Comparison of ENCODE assay signal across 8 mouse cellular contexts in the genomic region with DNA sequence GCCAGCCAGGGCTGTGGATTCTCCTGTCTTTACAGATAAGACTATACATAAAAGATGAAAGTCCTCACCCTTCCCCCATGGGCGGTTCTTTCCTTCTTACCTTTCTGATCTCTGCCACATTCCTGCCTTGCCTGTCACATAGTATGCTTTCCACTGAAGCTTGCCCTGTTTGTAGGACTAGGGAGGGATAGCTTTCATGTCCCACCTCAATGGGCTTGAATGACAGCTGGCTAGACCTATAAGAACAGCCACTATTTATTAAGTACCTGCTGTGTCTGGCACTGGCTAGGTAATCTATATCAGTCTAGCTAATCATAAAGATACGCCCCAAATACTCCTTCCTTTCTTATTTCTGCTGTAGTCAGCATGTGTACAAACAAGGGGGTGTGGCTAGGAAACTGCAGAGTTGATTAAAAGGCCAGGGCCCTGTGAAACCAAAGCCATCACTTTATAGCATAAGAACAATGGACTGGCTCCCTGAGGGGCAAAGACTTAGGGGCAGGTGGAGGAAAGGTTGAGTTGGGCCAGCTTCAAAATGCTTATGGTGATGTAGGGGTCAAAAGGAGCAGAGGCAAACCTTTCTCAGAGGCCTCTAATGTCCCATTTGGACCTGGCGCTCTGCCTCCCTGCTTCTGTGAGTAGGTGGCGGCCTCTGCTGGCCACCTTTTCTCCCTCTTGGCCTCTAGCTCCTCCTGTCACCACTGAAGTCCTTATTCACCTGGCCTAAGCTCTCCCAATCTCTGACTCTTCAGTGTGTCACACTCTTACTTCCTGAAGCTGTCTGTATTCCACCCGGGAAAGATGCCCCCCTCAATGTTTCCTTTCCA. TPM values are rescaled to one million over a fixed set of nuclear protein-coding genes. Genes with fewer than 3 reads are reported as not detected.
DNase-seq lines count a peak whose midpoint lies in the region; ATAC-seq and TF ChIP-seq lines count a peak whose summit lies in the region.

No protein-coding gene starts in this region.

- H3K36me3 ChIP-seq in kidney, embryonic 16.5 days (ENCODE audit: insufficient read depth, low read length): no peaks in the 10 kb centered on the region
- H3K36me3 ChIP-seq in hindbrain, postnatal 0 days (ENCODE audit: insufficient read depth, low read length): no peaks in the 10 kb centered on the region
- no peaks in the 10 kb centered on the region for H3K36me3 ChIP-seq in lung, postnatal 0 days (ENCODE audit: insufficient read depth, low read length)
- no peaks in the 10 kb centered on the region for H3K36me3 ChIP-seq in stomach, postnatal 0 days (ENCODE audit: control insufficient read depth, insufficient read depth, low read length)

- H3K4me3 ChIP-seq in kidney, embryonic 16.5 days (ENCODE audit: low read length): no peak overlapping the region
- H3K4me3 ChIP-seq in hindbrain, postnatal 0 days (ENCODE audit: low read length): no peak overlapping the region
- no peak overlapping the region for H3K4me3 ChIP-seq in lung, postnatal 0 days (ENCODE audit: low read depth, low read length)
- H3K4me3 ChIP-seq in stomach, postnatal 0 days (ENCODE audit: low read depth, low read length): no peak overlapping the region

- DNase-seq in kidney, adult 18-20 months: peak; percentile 81
- peak; percentile 60 for DNase-seq in ES-CJ7 (ENCODE audit: low read depth, low spot score)
- DNase-seq in cerebellum, adult 9-11 months: peak; percentile 80
- DNase-seq in hindbrain, postnatal 0 days (ENCODE audit: low spot score): peak; percentile 68
- DNase-seq in lung, postnatal 0 days (ENCODE audit: low spot score): peak; percentile 76
- DNase-seq in stomach, postnatal 0 days (ENCODE audit: low spot score): peak; percentile 83
- DNase-seq in frontal cortex, adult 2 months (ENCODE audit: extremely low spot score in 1 of 2, low spot score in 1 of 2): no peak

- H3K27me3 ChIP-seq in kidney, embryonic 16.5 days (ENCODE audit: insufficient read depth, low read length): peaks cover 34% of the 10 kb centered on the region
- peaks cover 33% of the 10 kb centered on the region for H3K27me3 ChIP-seq in hindbrain, postnatal 0 days (ENCODE audit: insufficient read depth, low read length)
- H3K27me3 ChIP-seq in lung, postnatal 0 days (replicated peaks; ENCODE audit: insufficient read depth, low read length): peaks cover 23% of the 10 kb centered on the region
- no peaks in the 10 kb centered on the region; the same call in 1 of the 2 replicates for H3K27me3 ChIP-seq in stomach, postnatal 0 days (ENCODE audit: control insufficient read depth, insufficient read depth, low read length)

- ATAC-seq in kidney, embryonic 16.5 days (ENCODE audit: low FRiP score, low TSS enrichment): no peak
- ATAC-seq in hindbrain, postnatal 0 days: no peak
- ATAC-seq in lung, postnatal 0 days: peak; percentile 30; the same call in 1 of the 2 replicates
- ATAC-seq in stomach, postnatal 0 days (ENCODE audit: low FRiP score, low TSS enrichment): peak; percentile 77

- H3K4me1 ChIP-seq in kidney, embryonic 16.5 days (ENCODE audit: insufficient read depth, low read length): peaks cover 18% of the 10 kb centered on the region
- no peaks in the 10 kb centered on the region for H3K4me1 ChIP-seq in hindbrain, postnatal 0 days (ENCODE audit: insufficient read depth, low read length)
- H3K4me1 ChIP-seq in lung, postnatal 0 days (ENCODE audit: insufficient read depth, low read depth, low read length): peaks cover 3% of the 10 kb centered on the region; the same call in 1 of the 2 replicates
- 0 out of 2 replicates have a peak, but pooled peaks cover 3% of the 10 kb centered on the region for H3K4me1 ChIP-seq in stomach, postnatal 0 days (replicated peaks; ENCODE audit: control insufficient read depth, insufficient read depth)

- no peak overlapping the region for H3K27ac ChIP-seq in kidney, embryonic 16.5 days (ENCODE audit: low read length)
- no peak overlapping the region for H3K27ac ChIP-seq in hindbrain, postnatal 0 days
- no peak overlapping the region for H3K27ac ChIP-seq in lung, postnatal 0 days (ENCODE audit: low read length)
- H3K27ac ChIP-seq in stomach, postnatal 0 days (replicated peaks): no peak overlapping the region

- WGBS in kidney, embryonic 16.5 days: 23% methylated on average over 5 of the region's 5 CpGs
- WGBS in hindbrain, postnatal 0 days: 27% methylated on average over 5 of the region's 5 CpGs
- 20% methylated on average over 5 of the region's 5 CpGs for WGBS in lung, postnatal 0 days
- WGBS in stomach, postnatal 0 days: 19% methylated on average over 5 of the region's 5 CpGs

- TF ChIP-seq EP300 in lung, postnatal 0 days (IDR thresholded peaks at IDR 0.05): no peak
- TF ChIP-seq EP300 in stomach, postnatal 0 days (optimal IDR thresholded peaks at IDR 0.05): no peak

- H3K9me3 ChIP-seq in kidney, embryonic 16.5 days (ENCODE audit: low read length): no peaks in the 10 kb centered on the region
- no peaks in the 10 kb centered on the region for H3K9me3 ChIP-seq in hindbrain, postnatal 0 days (ENCODE audit: low read length)
- no peaks in the 10 kb centered on the region for H3K9me3 ChIP-seq in lung, postnatal 0 days (ENCODE audit: low read length)
- H3K9me3 ChIP-seq in stomach, postnatal 0 days (ENCODE audit: control insufficient read depth, low read length): no peaks in the 10 kb centered on the region

- TF ChIP-seq CTCF in hindbrain, postnatal 0 days (IDR thresholded peaks at IDR 0.05; ENCODE audit: low read depth): peak; percentile 76
- TF ChIP-seq CTCF in lung, postnatal 0 days (IDR thresholded peaks at IDR 0.05): peak; percentile 72
- TF ChIP-seq CTCF in stomach, postnatal 0 days (IDR thresholded peaks at IDR 0.05; ENCODE audit: low read depth): peak; percentile 83

- H3K9ac ChIP-seq in kidney, embryonic 16.5 days (replicated peaks; ENCODE audit: low read length): no peak overlapping the region
- H3K9ac ChIP-seq in hindbrain, postnatal 0 days (replicated peaks; ENCODE audit: low read length): no peak overlapping the region
- no peak overlapping the region for H3K9ac ChIP-seq in lung, postnatal 0 days (replicated peaks; ENCODE audit: low read depth)
- H3K9ac ChIP-seq in stomach, postnatal 0 days (ENCODE audit: low read length): no peak overlapping the region

- no peak overlapping the region for H3K4me2 ChIP-seq in kidney, embryonic 16.5 days (replicated peaks; ENCODE audit: low read depth, low read length)
- H3K4me2 ChIP-seq in hindbrain, postnatal 0 days (ENCODE audit: low read depth, low read length): no peak overlapping the region
- no peak overlapping the region for H3K4me2 ChIP-seq in lung, postnatal 0 days (replicated peaks; ENCODE audit: low read depth, low read length)
- no peak overlapping the region for H3K4me2 ChIP-seq in stomach, postnatal 0 days (replicated peaks; ENCODE audit: low read depth)

RNA-seq across cellular contexts. Expression of a gene that starts 4.5 kb away (rescaled TPM):
- polyA plus RNA-seq in kidney, embryonic 16.5 days (2015; fragmentation: Nextera tagmentation; extraction: Ambion mirVana): 0.91 and 1.0 TPM in 2 replicates
- total RNA-seq in hindbrain, postnatal 0 days (2014; rRNA removed): 2.2 TPM in 2 replicates
- 0.79 and 0.85 TPM in 2 replicates for polyA plus RNA-seq in hindbrain, postnatal 0 days (2015; fragmentation: Nextera tagmentation; extraction: Ambion mirVana)
- 0.13 TPM in 2 replicates for polyA plus RNA-seq in lung, postnatal 0 days (2015; fragmentation: Nextera tagmentation; extraction: Ambion mirVana)
- 0.11 TPM in 2 replicates for polyA plus RNA-seq in stomach, postnatal 0 days (2015; fragmentation: Nextera tagmentation; extraction: Ambion mirVana)
- 17.4 and 32.4 TPM in 2 replicates for polyA plus RNA-seq in frontal cortex, adult 2 months (2012; rRNA removed)

RNA-seq across cellular contexts. Expression of a gene that starts 16.1 kb away (rescaled TPM):
- 4.7 and 5.0 TPM in 2 replicates for polyA plus RNA-seq in kidney, embryonic 16.5 days (2015; fragmentation: Nextera tagmentation; extraction: Ambion mirVana)
- 9.9 and 14.3 TPM in 2 replicates for total RNA-seq in hindbrain, postnatal 0 days (2014; rRNA removed)
- polyA plus RNA-seq in hindbrain, postnatal 0 days (2015; fragmentation: Nextera tagmentation; extraction: Ambion mirVana): 9.0 and 9.7 TPM in 2 replicates
- 0.27 and 0.49 TPM in 2 replicates for polyA plus RNA-seq in lung, postnatal 0 days (2015; fragmentation: Nextera tagmentation; extraction: Ambion mirVana)
- polyA plus RNA-seq in stomach, postnatal 0 days (2015; fragmentation: Nextera tagmentation; extraction: Ambion mirVana): 0.84 and 0.94 TPM in 2 replicates
- 82.9 and 83.5 TPM in 2 replicates for polyA plus RNA-seq in frontal cortex, adult 2 months (2012; rRNA removed)

RNA-seq across cellular contexts. Expression of a gene that starts 48.1 kb away (rescaled TPM):
- polyA plus RNA-seq in kidney, embryonic 16.5 days (2015; fragmentation: Nextera tagmentation; extraction: Ambion mirVana): 0.15 TPM in 1 of 2 replicates, not detected in the other
- total RNA-seq in hindbrain, postnatal 0 days (2014; rRNA removed): not detected in 2 replicates
- 0.16 and 0.19 TPM in 2 replicates for polyA plus RNA-seq in hindbrain, postnatal 0 days (2015; fragmentation: Nextera tagmentation; extraction: Ambion mirVana)
- polyA plus RNA-seq in lung, postnatal 0 days (2015; fragmentation: Nextera tagmentation; extraction: Ambion mirVana): 0.11 and 0.21 TPM in 2 replicates
- polyA plus RNA-seq in stomach, postnatal 0 days (2015; fragmentation: Nextera tagmentation; extraction: Ambion mirVana): 0.11 and 0.12 TPM in 2 replicates
- polyA plus RNA-seq in frontal cortex, adult 2 months (2012; rRNA removed): 2.8 and 3.1 TPM in 2 replicates

RNA-seq across cellular contexts. Expression of a gene that starts 54.7 kb away (rescaled TPM):
- polyA plus RNA-seq in kidney, embryonic 16.5 days (2015; fragmentation: Nextera tagmentation; extraction: Ambion mirVana): 0.30 TPM in 1 of 2 replicates, not detected in the other
- total RNA-seq in hindbrain, postnatal 0 days (2014; rRNA removed): not detected in 2 replicates
- polyA plus RNA-seq in hindbrain, postnatal 0 days (2015; fragmentation: Nextera tagmentation; extraction: Ambion mirVana): 0.40 and 0.71 TPM in 2 replicates
- 2.1 and 3.3 TPM in 2 replicates for polyA plus RNA-seq in lung, postnatal 0 days (2015; fragmentation: Nextera tagmentation; extraction: Ambion mirVana)
- 3.4 and 3.5 TPM in 2 replicates for polyA plus RNA-seq in stomach, postnatal 0 days (2015; fragmentation: Nextera tagmentation; extraction: Ambion mirVana)
- polyA plus RNA-seq in frontal cortex, adult 2 months (2012; rRNA removed): 0.32 and 0.59 TPM in 2 replicates

Comparison
In these comparisons a context has a peak if more than half of its experiments do, and no peak if none do; other contexts are left out.
1. DNase-seq: peak in kidney, adult 18-20 months (single experiment), ES-CJ7 (single experiment), cerebellum, adult 9-11 months (single experiment), hindbrain, postnatal 0 days (single experiment), lung, postnatal 0 days (single experiment) and stomach, postnatal 0 days (single experiment); none in frontal cortex, adult 2 months (0 of 2).
2. ATAC-seq: peak in lung, postnatal 0 days (single experiment) and stomach, postnatal 0 days (single experiment); none in kidney, embryonic 16.5 days (single experiment) and hindbrain, postnatal 0 days (single experiment).
3. Peak in every context shown above with its lines, with median percentiles within 50 percentile points of each other: CTCF ChIP-seq.